ENCODE assay signal across 8 mouse cellular contexts in genomic region chr6:116339088-116339487, GRCm38 (mm10). TPM values are rescaled to one million over a fixed set of nuclear protein-coding genes. Genes with fewer than 3 reads are reported as not detected.
DNase-seq lines count a peak whose midpoint lies in the region; ATAC-seq and TF ChIP-seq lines count a peak whose summit lies in the region.

No protein-coding gene starts in this region.

- intact Hi-C loops in heart, postnatal 10 days (cut with DNase I), result loop anchor here (5.0 kb wide), 1 partner anchor 77 kb away; the partner anchor contains the start of gene Zfand4

- WGBS in heart, embryonic 11.5 days (ENCODE audit: insufficient replicate concordance), result 76% methylated on average over 5 of the region's 5 CpGs
- 77% methylated on average over 5 of the region's 5 CpGs for WGBS in bone marrow, adult 2 months
- WGBS in hindbrain, embryonic 13.5 days, result 83% methylated on average over 5 of the region's 5 CpGs
- WGBS in liver, embryonic 16.5 days (ENCODE audit: insufficient replicate concordance), result 50% methylated on average over 5 of the region's 5 CpGs

- no peaks in the 10 kb centered on the region for H3K4me1 ChIP-seq in heart, embryonic 11.5 days (ENCODE audit: control insufficient read depth, insufficient read depth, low read length)
- no peaks in the 10 kb centered on the region; the same call in 1 of the 2 replicates for H3K4me1 ChIP-seq in bone marrow, adult 2 months (ENCODE audit: control insufficient read depth, insufficient read depth, low read length)
- peaks cover 18% of the 10 kb centered on the region for H3K4me1 ChIP-seq in hindbrain, embryonic 13.5 days (replicated peaks)
- peaks cover 34% of the 10 kb centered on the region for H3K4me1 ChIP-seq in liver, embryonic 16.5 days (ENCODE audit: control insufficient read depth, low read depth, low read length)

- no peaks in the 10 kb centered on the region for H3K9me3 ChIP-seq in heart, embryonic 11.5 days (replicated peaks; ENCODE audit: control insufficient read depth, low read length)
- H3K9me3 ChIP-seq in hindbrain, embryonic 13.5 days, result no peaks in the 10 kb centered on the region
- H3K9me3 ChIP-seq in liver, embryonic 16.5 days (replicated peaks; ENCODE audit: control insufficient read depth, low read length), result no peaks in the 10 kb centered on the region

- ATAC-seq in heart, embryonic 11.5 days (replicated peaks; ENCODE audit: insufficient number of reproducible peaks, low FRiP score, low TSS enrichment), result no peak
- no peak for ATAC-seq in hindbrain, embryonic 13.5 days (ENCODE audit: low FRiP score)
- no peak for ATAC-seq in liver, embryonic 16.5 days (ENCODE audit: low read depth)

- no peak for DNase-seq in heart, postnatal 10 days
- DNase-seq in urinary bladder, postnatal 4 days (ENCODE audit: low spot score in 2 of 2), result no peak
- no peak for DNase-seq in adrenal gland, adult 8-10 months
- DNase-seq in ovary, postnatal 10 days (ENCODE audit: low spot score), result no peak

- peak overlapping the region; percentile 97; the same call in 1 of the 2 replicates for H3K4me3 ChIP-seq in heart, embryonic 11.5 days (ENCODE audit: low read depth, low read length)
- H3K4me3 ChIP-seq in bone marrow, adult 2 months (replicated peaks; ENCODE audit: control insufficient read depth, low read depth, low read length), result peak overlapping the region; percentile 66
- H3K4me3 ChIP-seq in hindbrain, embryonic 13.5 days, result peak overlapping the region; percentile 92
- H3K4me3 ChIP-seq in liver, embryonic 16.5 days (ENCODE audit: low read depth, low read length), result peak overlapping the region; percentile 91

- no peaks in the 10 kb centered on the region for H3K27me3 ChIP-seq in heart, embryonic 11.5 days (ENCODE audit: control insufficient read depth, insufficient read depth, low read length)
- peaks cover 6% of the 10 kb centered on the region; the same call in 1 of the 2 replicates for H3K27me3 ChIP-seq in hindbrain, embryonic 13.5 days
- no peaks in the 10 kb centered on the region; the same call in 1 of the 2 replicates for H3K27me3 ChIP-seq in liver, embryonic 16.5 days (ENCODE audit: control insufficient read depth, insufficient read depth, low read depth, low read length)

- no peak for TF ChIP-seq CTCF in bone marrow, adult 2 months (IDR thresholded peaks at IDR 0.05; ENCODE audit: control insufficient read depth, insufficient read depth, low read length)

- peak overlapping the region; percentile 66 for H3K4me2 ChIP-seq in heart, embryonic 11.5 days
- H3K4me2 ChIP-seq in hindbrain, embryonic 13.5 days, result peak overlapping the region; percentile 61
- peak overlapping the region; percentile 80 for H3K4me2 ChIP-seq in liver, embryonic 16.5 days (ENCODE audit: low read depth, low read length)

- H3K36me3 ChIP-seq in heart, embryonic 11.5 days (ENCODE audit: control insufficient read depth, insufficient read depth, low read length), result no peaks in the 10 kb centered on the region
- peaks cover 7% of the 10 kb centered on the region; the same call in 1 of the 2 replicates for H3K36me3 ChIP-seq in hindbrain, embryonic 13.5 days
- peaks cover 3% of the 10 kb centered on the region; the same call in 1 of the 2 replicates for H3K36me3 ChIP-seq in liver, embryonic 16.5 days (ENCODE audit: control insufficient read depth, insufficient read depth)

- no peak overlapping the region for H3K9ac ChIP-seq in heart, embryonic 11.5 days (ENCODE audit: low read depth, low read length)
- H3K9ac ChIP-seq in hindbrain, embryonic 13.5 days, result peak overlapping the region; percentile 90; the same call in 1 of the 2 replicates
- peak overlapping the region; percentile 89 for H3K9ac ChIP-seq in liver, embryonic 16.5 days (ENCODE audit: low read depth, low read length)

- TF ChIP-seq POLR2A in bone marrow, adult 2 months (IDR thresholded peaks at IDR 0.05; ENCODE audit: borderline replicate concordance, control insufficient read depth, low read depth, low read length), result no peak

- no peak overlapping the region for H3K27ac ChIP-seq in heart, embryonic 11.5 days (ENCODE audit: low read depth, low read length)
- H3K27ac ChIP-seq in bone marrow, adult 2 months (ENCODE audit: control insufficient read depth, insufficient read depth, low read depth, low read length, poor library complexity), result no peak overlapping the region
- H3K27ac ChIP-seq in hindbrain, embryonic 13.5 days, result no peak overlapping the region
- H3K27ac ChIP-seq in liver, embryonic 16.5 days (ENCODE audit: low read length), result peak overlapping the region; percentile 55

RNA-seq across cellular contexts. Expression of gene March8, which starts 1.3 kb away (rescaled TPM):
- 25.2 and 31.9 TPM in 2 replicates for polyA plus RNA-seq in heart, embryonic 11.5 days (2014; fragmentation: Nextera tagmentation; extraction: Ambion mirVana)
- 10 to 100 TPM; 39.1 to 45.4 TPM for total RNA-seq in heart, postnatal 10 days (2021)
- 61.5 and 67.5 TPM in 2 replicates for polyA plus RNA-seq in bone marrow, adult 2 months (2011; ENCODE audit: insufficient read depth, insufficient read length, low replicate concordance, missing spikeins)
- 62.9 and 70.6 TPM in 2 replicates for polyA plus RNA-seq in hindbrain, embryonic 13.5 days (2015; fragmentation: Nextera tagmentation; extraction: Ambion mirVana)
- polyA plus RNA-seq in liver, embryonic 16.5 days (2015; fragmentation: Nextera tagmentation; extraction: Ambion mirVana), result 91.7 TPM in 2 replicates
- total RNA-seq in adrenal gland, adult 8-10 months (2022), result 10 to 100 TPM; 73.0 to 96.4 (median 81.4) TPM
